Mouse (Mus musculus): Measurements from ENCODE around the gene Svep1. TPM values are rescaled to one million over a fixed set of nuclear protein-coding genes. Genes with fewer than 3 reads are reported as not detected.

The Svep1 gene
- polyA plus RNA-seq, 1 experiment from 2014 or later = 0.29 TPM

GRCm38 (mm10) chr4:58129844-58130243 is 76.8 kb downstream of the Svep1 start:
- ATAC-seq (no peak), DNase-seq (ENCODE audit: low spot score) (no peak)
- H3K27ac ChIP-seq (ENCODE audit: low read depth, low read length) = no peak overlapping the region
- WGBS = 83% methylated on average over 4 of the region's 4 CpGs
- H3K9me3 ChIP-seq (replicated peaks; ENCODE audit: control insufficient read depth, low read length) = no peaks in the 10 kb centered on the region
- H3K36me3 ChIP-seq (ENCODE audit: control insufficient read depth, insufficient read depth, low read length) = no peaks in the 10 kb centered on the region
- H3K9ac ChIP-seq (ENCODE audit: low read length) = no peak overlapping the region
- H3K4me1 ChIP-seq (ENCODE audit: control insufficient read depth, insufficient read depth, low read length) = no peaks in the 10 kb centered on the region
- H3K4me2 ChIP-seq (ENCODE audit: low read length) = no peak overlapping the region
- no peaks in the 10 kb centered on the region for H3K27me3 ChIP-seq (replicated peaks; ENCODE audit: control insufficient read depth, insufficient read depth, low read length)
- no peak overlapping the region for H3K4me3 ChIP-seq (ENCODE audit: low read depth, low read length)

GRCm38 (mm10) chr4:58127024-58127423 is 79.6 kb downstream of the Svep1 start:
- Histone ChIP-seq H3K36me3 (ENCODE audit: control insufficient read depth, insufficient read depth, low read length) (no peaks in the 10 kb centered on the region), H3K4me1 (ENCODE audit: control insufficient read depth, insufficient read depth, low read length) (no peaks in the 10 kb centered on the region), H3K9ac (ENCODE audit: low read length) (no peak overlapping the region), H3K9me3 (replicated peaks; ENCODE audit: control insufficient read depth, low read length) (no peaks in the 10 kb centered on the region), H3K4me2 (ENCODE audit: low read length) (no peak overlapping the region), H3K27ac (ENCODE audit: low read depth, low read length) (no peak overlapping the region), H3K27me3 (replicated peaks; ENCODE audit: control insufficient read depth, insufficient read depth, low read length) (no peaks in the 10 kb centered on the region), H3K4me3 (ENCODE audit: low read depth, low read length) (no peak overlapping the region)
- DNase-seq (ENCODE audit: low spot score) = no peak
- WGBS = 78% methylated on average over 5 of the region's 5 CpGs
- ATAC-seq = no peak

DNA sequence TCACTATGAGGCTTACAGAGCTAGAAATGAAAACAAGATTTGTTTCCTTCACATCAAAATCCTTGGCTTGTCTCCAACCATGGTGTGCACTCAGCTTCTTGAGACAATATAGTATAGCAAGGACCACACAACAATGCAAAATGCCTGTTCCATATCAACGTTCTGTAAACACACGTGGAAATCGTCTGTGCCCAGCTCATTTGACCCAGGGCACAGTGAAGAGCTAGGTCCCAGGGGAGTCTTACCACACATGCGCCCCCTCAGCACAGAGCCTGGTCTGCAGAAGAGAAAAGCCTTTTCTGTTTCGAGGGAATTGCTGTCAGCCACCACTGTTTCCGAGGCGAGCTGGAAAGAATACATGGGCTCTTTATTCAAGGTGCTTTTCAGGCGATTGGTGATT is 91.2 kb downstream of the Svep1 start:
- peak; percentile 11 for DNase-seq (ENCODE audit: low spot score)
- H3K36me3 ChIP-seq (ENCODE audit: control insufficient read depth, insufficient read depth, low read length) = no peaks in the 10 kb centered on the region
- H3K9me3 ChIP-seq (replicated peaks; ENCODE audit: control insufficient read depth, low read length) = no peaks in the 10 kb centered on the region
- H3K4me1 ChIP-seq (ENCODE audit: control insufficient read depth, insufficient read depth, low read length) = peaks cover 3% of the 10 kb centered on the region; the same call in 1 of the 2 replicates
- WGBS = 22% methylated on average over 8 of the region's 8 CpGs
- H3K27me3 ChIP-seq (replicated peaks; ENCODE audit: control insufficient read depth, insufficient read depth, low read length) = no peaks in the 10 kb centered on the region
- no peak overlapping the region for H3K27ac ChIP-seq (ENCODE audit: low read depth, low read length)
- ATAC-seq = no peak
- no peak overlapping the region for H3K4me2 ChIP-seq (ENCODE audit: low read length)
- 0 out of 2 replicates have a peak overlapping the region, but pooled peaks have one; percentile 13 for H3K9ac ChIP-seq (ENCODE audit: low read length)
- no peak overlapping the region for H3K4me3 ChIP-seq (ENCODE audit: low read depth, low read length)

DNA sequence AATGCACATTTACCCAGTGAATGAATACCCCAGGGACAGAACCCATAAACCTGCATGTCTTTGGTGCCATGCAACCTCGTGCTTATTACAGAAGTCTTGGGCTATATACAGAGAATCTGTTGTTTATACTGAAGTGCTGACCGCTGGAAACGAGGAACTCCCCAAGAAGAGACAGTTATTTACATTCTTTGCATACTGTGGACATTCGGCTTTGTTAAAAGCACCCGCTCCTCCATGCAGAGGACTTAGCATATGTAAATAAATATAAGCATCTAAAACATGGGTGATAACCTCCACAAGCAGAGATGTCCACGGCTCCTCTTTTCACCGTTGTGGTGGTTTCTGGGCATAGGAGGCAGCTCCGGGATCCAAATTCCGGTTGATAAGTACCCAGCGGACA is 95.7 kb downstream of the Svep1 start:
- H3K27ac ChIP-seq (ENCODE audit: low read depth, low read length) = no peak overlapping the region
- H3K36me3 ChIP-seq (ENCODE audit: control insufficient read depth, insufficient read depth, low read length) = no peaks in the 10 kb centered on the region
- no peak overlapping the region for H3K9ac ChIP-seq (ENCODE audit: low read length)
- no peaks in the 10 kb centered on the region for H3K27me3 ChIP-seq (replicated peaks; ENCODE audit: control insufficient read depth, insufficient read depth, low read length)
- no peaks in the 10 kb centered on the region for H3K9me3 ChIP-seq (replicated peaks; ENCODE audit: control insufficient read depth, low read length)
- peaks cover 3% of the 10 kb centered on the region; the same call in 1 of the 2 replicates for H3K4me1 ChIP-seq (ENCODE audit: control insufficient read depth, insufficient read depth, low read length)
- H3K4me2 ChIP-seq (ENCODE audit: low read length) = no peak overlapping the region
- H3K4me3 ChIP-seq (ENCODE audit: low read depth, low read length) = no peak overlapping the region
- ATAC-seq = no peak
- WGBS = 89% methylated on average over 10 of the region's 10 CpGs
- DNase-seq (ENCODE audit: low spot score) = no peak

DNA sequence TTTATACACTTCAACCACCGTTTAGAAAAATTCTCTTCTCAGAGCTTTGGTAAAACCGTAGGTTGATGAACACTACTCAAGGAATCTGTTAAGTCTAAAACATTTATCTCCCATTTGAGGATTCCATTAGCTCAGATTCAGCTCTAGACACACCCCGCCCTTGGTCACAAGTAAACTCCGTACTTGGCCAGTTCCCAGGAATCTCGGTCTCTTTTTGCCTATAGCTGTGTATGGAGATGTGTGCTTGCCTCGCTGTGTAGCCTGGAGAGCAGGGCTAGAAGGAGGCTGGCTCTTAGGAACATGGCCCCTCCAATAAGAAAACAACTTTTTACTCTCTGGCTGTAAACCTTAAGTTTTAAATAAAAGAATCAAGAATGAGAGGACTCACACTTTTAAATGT is 96.9 kb downstream of the Svep1 start:
- H3K27me3 ChIP-seq (replicated peaks; ENCODE audit: control insufficient read depth, insufficient read depth, low read length) = no peaks in the 10 kb centered on the region
- no peaks in the 10 kb centered on the region for H3K36me3 ChIP-seq (ENCODE audit: control insufficient read depth, insufficient read depth, low read length)
- no peaks in the 10 kb centered on the region for H3K4me1 ChIP-seq (ENCODE audit: control insufficient read depth, insufficient read depth, low read length)
- no peak overlapping the region for H3K9ac ChIP-seq (ENCODE audit: low read length)
- no peaks in the 10 kb centered on the region for H3K9me3 ChIP-seq (replicated peaks; ENCODE audit: control insufficient read depth, low read length)
- H3K27ac ChIP-seq (ENCODE audit: low read depth, low read length) = no peak overlapping the region
- H3K4me2 ChIP-seq (ENCODE audit: low read length) = no peak overlapping the region
- H3K4me3 ChIP-seq (ENCODE audit: low read depth, low read length) = no peak overlapping the region
- WGBS = 89% methylated on average over 6 of the region's 6 CpGs
- DNase-seq (ENCODE audit: low spot score) = no peak
- ATAC-seq = no peak

DNA sequence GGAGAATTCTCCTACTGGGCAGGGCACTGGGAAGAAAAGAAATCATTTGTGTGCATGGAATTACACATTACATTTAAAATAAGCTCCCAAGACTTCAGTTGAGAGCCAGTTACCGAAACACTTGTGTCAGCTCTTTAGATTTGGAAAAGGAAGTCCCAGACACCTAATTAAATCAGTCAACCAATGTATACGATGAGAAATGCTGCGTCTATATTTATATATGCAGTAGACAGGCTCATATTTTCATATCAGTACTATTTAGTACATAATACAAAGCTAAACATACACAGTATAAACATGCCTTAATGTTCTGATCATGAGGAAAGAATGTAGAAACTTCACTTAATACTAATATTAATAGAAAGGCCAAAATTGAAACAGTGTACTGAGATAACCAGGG is 98.3 kb downstream of the Svep1 start:
- DNase-seq (ENCODE audit: low spot score) (no peak), ATAC-seq (no peak)
- Histone ChIP-seq H3K9ac (ENCODE audit: low read length) (no peak overlapping the region), H3K4me1 (ENCODE audit: control insufficient read depth, insufficient read depth, low read length) (no peaks in the 10 kb centered on the region), H3K36me3 (ENCODE audit: control insufficient read depth, insufficient read depth, low read length) (no peaks in the 10 kb centered on the region), H3K9me3 (replicated peaks; ENCODE audit: control insufficient read depth, low read length) (no peaks in the 10 kb centered on the region), H3K4me2 (ENCODE audit: low read length) (no peak overlapping the region), H3K27ac (ENCODE audit: low read depth, low read length) (no peak overlapping the region), H3K27me3 (replicated peaks; ENCODE audit: control insufficient read depth, insufficient read depth, low read length) (no peaks in the 10 kb centered on the region), H3K4me3 (ENCODE audit: low read depth, low read length) (no peak overlapping the region)
- WGBS = 93% methylated on average over 3 of the region's 3 CpGs

GRCm38 (mm10) chr4:58097732-58098131 is 108.9 kb downstream of the Svep1 start:
- WGBS = 90% methylated on average over 9 of the region's 9 CpGs
- H3K4me2 ChIP-seq (ENCODE audit: low read length) = no peak overlapping the region
- H3K36me3 ChIP-seq (ENCODE audit: control insufficient read depth, insufficient read depth, low read length) = no peaks in the 10 kb centered on the region
- no peaks in the 10 kb centered on the region for H3K9me3 ChIP-seq (replicated peaks; ENCODE audit: control insufficient read depth, low read length)
- H3K4me3 ChIP-seq (ENCODE audit: low read depth, low read length) = no peak overlapping the region
- ATAC-seq = no peak
- no peaks in the 10 kb centered on the region for H3K4me1 ChIP-seq (ENCODE audit: control insufficient read depth, insufficient read depth, low read length)
- no peaks in the 10 kb centered on the region for H3K27me3 ChIP-seq (replicated peaks; ENCODE audit: control insufficient read depth, insufficient read depth, low read length)
- H3K9ac ChIP-seq (ENCODE audit: low read length) = no peak overlapping the region
- no peak for DNase-seq (ENCODE audit: low spot score)
- no peak overlapping the region for H3K27ac ChIP-seq (ENCODE audit: low read depth, low read length)

- Histone ChIP-seq H3K9ac (ENCODE audit: low read length) (no peak overlapping the region), H3K4me1 (ENCODE audit: control insufficient read depth, insufficient read depth, low read length) (no peaks in the 10 kb centered on the region), H3K4me3 (ENCODE audit: low read depth, low read length) (no peak overlapping the region), H3K4me2 (ENCODE audit: low read length) (no peak overlapping the region), H3K27ac (ENCODE audit: low read depth, low read length) (no peak overlapping the region), H3K36me3 (ENCODE audit: control insufficient read depth, insufficient read depth, low read length) (no peaks in the 10 kb centered on the region), H3K27me3 (replicated peaks; ENCODE audit: control insufficient read depth, insufficient read depth, low read length) (no peaks in the 10 kb centered on the region), H3K9me3 (replicated peaks; ENCODE audit: control insufficient read depth, low read length) (no peaks in the 10 kb centered on the region)
- DNase-seq (ENCODE audit: low spot score) (no peak), ATAC-seq (no peak)
- WGBS = 79% methylated on average over 1 of the region's 1 CpGs
These were observed 119.9 kb downstream of the Svep1 start for GRCm38 (mm10) chr4:58086738-58087137.

DNA sequence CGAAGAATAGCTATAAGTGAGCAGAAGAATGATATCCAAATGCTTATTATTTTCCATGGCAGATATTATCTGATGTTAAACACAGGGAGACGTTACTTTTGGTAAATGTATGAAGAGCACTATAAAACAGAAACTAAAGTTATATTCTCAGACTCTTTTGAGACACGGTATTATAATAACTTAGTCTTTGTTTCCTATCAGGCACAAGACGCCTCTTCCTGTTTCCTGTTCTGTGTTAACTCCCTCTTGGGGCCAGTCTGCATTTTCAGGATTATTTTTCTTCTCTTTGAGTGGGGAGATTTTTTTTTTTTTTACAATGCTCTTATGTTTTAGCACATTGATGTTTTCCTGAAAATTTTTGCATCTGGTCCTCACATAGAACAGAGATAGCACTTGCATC is 120.5 kb downstream of the Svep1 start:
- H3K27ac ChIP-seq (ENCODE audit: low read depth, low read length) = no peak overlapping the region
- H3K9me3 ChIP-seq (replicated peaks; ENCODE audit: control insufficient read depth, low read length) = no peaks in the 10 kb centered on the region
- H3K36me3 ChIP-seq (ENCODE audit: control insufficient read depth, insufficient read depth, low read length) = no peaks in the 10 kb centered on the region
- no peak overlapping the region for H3K4me3 ChIP-seq (ENCODE audit: low read depth, low read length)
- ATAC-seq (no peak), DNase-seq (ENCODE audit: low spot score) (no peak)
- no peaks in the 10 kb centered on the region for H3K4me1 ChIP-seq (ENCODE audit: control insufficient read depth, insufficient read depth, low read length)
- no peak overlapping the region for H3K9ac ChIP-seq (ENCODE audit: low read length)
- H3K4me2 ChIP-seq (ENCODE audit: low read length) = no peak overlapping the region
- 86% methylated on average over 4 of the region's 4 CpGs for WGBS
- H3K27me3 ChIP-seq (replicated peaks; ENCODE audit: control insufficient read depth, insufficient read depth, low read length) = no peaks in the 10 kb centered on the region
